Mouse (Mus musculus): Measurements from ENCODE around the gene Syt12.

Syt12 gene

GRCm38 (mm10) chr19:4447445-4447844, 29.8 kb downstream of the Syt12 start:
- no peak for DNase-seq (ENCODE audit: low read depth, low spot score)

GRCm38 (mm10) chr19:4446661-4447420, 30.4 kb downstream of the Syt12 start:
- no peak for DNase-seq (ENCODE audit: low read depth, low spot score)

- DNase-seq (ENCODE audit: low read depth, low spot score), result no peak
Measured at GRCm38 (mm10) chr19:4442408-4442807, 34.8 kb downstream of the Syt12 start.

GRCm38 (mm10) chr19:4441621-4442161, 35.6 kb downstream of the Syt12 start:
- DNase-seq (ENCODE audit: low read depth, low spot score), result no peak

GRCm38 (mm10) chr19:4441090-4441591, 36.1 kb downstream of the Syt12 start:
- DNase-seq (ENCODE audit: low read depth, low spot score), result no peak

GRCm38 (mm10) chr19:4440222-4440621, 37.0 kb downstream of the Syt12 start:
- DNase-seq (ENCODE audit: low read depth, low spot score), result no peak

GRCm38 (mm10) chr19:4439161-4439801, 38.0 kb downstream of the Syt12 start, which contains the start of gene Rhod:
TSS of gene Rhod (minus strand) at chr19:4439432.
- DNase-seq (ENCODE audit: low read depth, low spot score), result no peak

GRCm38 (mm10) chr19:4438791-4439160, 38.5 kb downstream of the Syt12 start:
- no peak for DNase-seq (ENCODE audit: low read depth, low spot score)

- no peak for DNase-seq (ENCODE audit: low read depth, low spot score)
Measured at GRCm38 (mm10) chr19:4437886-4438285, 39.4 kb downstream of the Syt12 start.

GRCm38 (mm10) chr19:4436254-4436653, 41.0 kb downstream of the Syt12 start:
- DNase-seq (ENCODE audit: low read depth, low spot score), result no peak

- no peak for DNase-seq (ENCODE audit: low read depth, low spot score)
Measured at GRCm38 (mm10) chr19:4434999-4435398, 42.2 kb downstream of the Syt12 start.

GRCm38 (mm10) chr19:4433756-4434155, 43.5 kb downstream of the Syt12 start:
- no peak for DNase-seq (ENCODE audit: low read depth, low spot score)

GRCm38 (mm10) chr19:4430091-4430620, 47.1 kb downstream of the Syt12 start:
- no peak for DNase-seq (ENCODE audit: low read depth, low spot score)

- no peak for DNase-seq (ENCODE audit: low read depth, low spot score)
Measured at GRCm38 (mm10) chr19:4425610-4426366, 51.5 kb downstream of the Syt12 start.

GRCm38 (mm10) chr19:4423021-4423420, 54.2 kb downstream of the Syt12 start:
- DNase-seq (ENCODE audit: low read depth, low spot score), result no peak

GRCm38 (mm10) chr19:4422581-4422980, 54.7 kb downstream of the Syt12 start:
- DNase-seq (ENCODE audit: low read depth, low spot score), result no peak

GRCm38 (mm10) chr19:4420153-4420910, 56.9 kb downstream of the Syt12 start:
- no peak for DNase-seq (ENCODE audit: low read depth, low spot score)

GRCm38 (mm10) chr19:4419711-4420110, 57.5 kb downstream of the Syt12 start:
- DNase-seq (ENCODE audit: low read depth, low spot score), result no peak

GRCm38 (mm10) chr19:4417713-4418112, 59.5 kb downstream of the Syt12 start:
- no peak for DNase-seq (ENCODE audit: low read depth, low spot score)

GRCm38 (mm10) chr19:4417183-4417582, 60.1 kb downstream of the Syt12 start:
- no peak for DNase-seq (ENCODE audit: low read depth, low spot score)

- no peak for DNase-seq (ENCODE audit: low read depth, low spot score)
Measured at GRCm38 (mm10) chr19:4414631-4415030, 62.6 kb downstream of the Syt12 start.

All from telencephalon, adult 2 months (tissue).